ENCODE assay signal across 8 mouse cellular contexts in genomic region chr3:79287699-79288458, GRCm38 (mm10). TPM values are rescaled to one million over a fixed set of nuclear protein-coding genes. Genes with fewer than 3 reads are reported as not detected.
DNase-seq lines count a peak whose midpoint lies in the region; ATAC-seq and TF ChIP-seq lines count a peak whose summit lies in the region.

No protein-coding gene starts in this region.

- no peak for TF ChIP-seq CTCF in kidney, postnatal 0 days (IDR thresholded peaks at IDR 0.05; ENCODE audit: low read depth)

- no peaks in the 10 kb centered on the region for H3K9me3 ChIP-seq in kidney, postnatal 0 days (replicated peaks; ENCODE audit: low read length)
- H3K9me3 ChIP-seq in midbrain, embryonic 12.5 days, result no peaks in the 10 kb centered on the region

- H3K4me2 ChIP-seq in kidney, postnatal 0 days (ENCODE audit: low read length), result peak overlapping the region; percentile 87
- H3K4me2 ChIP-seq in midbrain, embryonic 12.5 days (replicated peaks), result peak overlapping the region; percentile 82

- peak; percentile 25 for ATAC-seq in kidney, postnatal 0 days (replicated peaks; ENCODE audit: low FRiP score, low read depth)
- ATAC-seq in midbrain, embryonic 12.5 days (ENCODE audit: low FRiP score, low read depth), result no peak

- H3K36me3 ChIP-seq in kidney, postnatal 0 days (ENCODE audit: insufficient read depth, low read length), result no peaks in the 10 kb centered on the region
- H3K36me3 ChIP-seq in midbrain, embryonic 12.5 days, result no peaks in the 10 kb centered on the region

- 13% methylated on average over 17 of the region's 17 CpGs for WGBS in kidney, postnatal 0 days
- 17% methylated on average over 17 of the region's 17 CpGs for WGBS in midbrain, embryonic 12.5 days

- H3K4me3 ChIP-seq in kidney, postnatal 0 days (replicated peaks; ENCODE audit: low read depth, low read length), result peak overlapping the region; percentile 81
- peak overlapping the region; percentile 91 for H3K4me3 ChIP-seq in midbrain, embryonic 12.5 days

- intact Hi-C loops in heart, postnatal 25 days (cut with DNase I), result loop anchor here (5.0 kb wide), 1 partner anchor 299 kb away; no protein-coding TSS in a partner anchor

- peaks cover 22% of the 10 kb centered on the region for H3K4me1 ChIP-seq in kidney, postnatal 0 days (replicated peaks; ENCODE audit: insufficient read depth, low read length)
- H3K4me1 ChIP-seq in midbrain, embryonic 12.5 days, result peaks cover 24% of the 10 kb centered on the region

- peak overlapping the region; percentile 98 for H3K27ac ChIP-seq in kidney, postnatal 0 days
- H3K27ac ChIP-seq in midbrain, embryonic 12.5 days (replicated peaks), result peak overlapping the region; percentile 99

- H3K27me3 ChIP-seq in kidney, postnatal 0 days (ENCODE audit: insufficient read depth, low read length), result no peaks in the 10 kb centered on the region
- H3K27me3 ChIP-seq in midbrain, embryonic 12.5 days, result peaks cover 5% of the 10 kb centered on the region

- H3K9ac ChIP-seq in kidney, postnatal 0 days (ENCODE audit: low read depth, low read length), result peak overlapping the region; percentile 91
- peak overlapping the region; percentile 93 for H3K9ac ChIP-seq in midbrain, embryonic 12.5 days (replicated peaks)

- DNase-seq in heart, adult 11 months, result peak; percentile 94
- DNase-seq in heart, postnatal 25 days (ENCODE audit: low spot score), result no peak
- peak; percentile 15 for DNase-seq in NIH3T3 (ENCODE audit: low read depth)
- peak; percentile 43 to 54 for DNase-seq in heart, adult 9 months (ENCODE audit: low spot score in 2 of 2)
- peak; percentile 62 for DNase-seq in kidney, postnatal 0 days (ENCODE audit: low spot score)
- no peak for DNase-seq in adrenal gland, postnatal 14 days
- DNase-seq in testis, postnatal 14 days (ENCODE audit: low spot score), result no peak

RNA-seq across cellular contexts. Expression of gene Rapgef2, which starts 1.6 kb away (rescaled TPM):
- 10 to 100 TPM; 25.7 to 36.5 TPM for total RNA-seq in heart, postnatal 25 days (2021)
- polyA plus RNA-seq in kidney, postnatal 0 days (2015; fragmentation: Nextera tagmentation; extraction: Ambion mirVana), result 3.7 and 4.4 TPM in 2 replicates
- 9.7 and 11.4 TPM in 2 replicates for polyA plus RNA-seq in midbrain, embryonic 12.5 days (2016; fragmentation: Nextera tagmentation; extraction: Ambion mirVana)
- total RNA-seq in adrenal gland, postnatal 14 days (2021), result 27.2 and 31.4 TPM in 2 replicates

RNA-seq across cellular contexts. Expression of gene Gm17359, which starts 48.6 kb away (rescaled TPM):
- total RNA-seq in heart, postnatal 25 days (2021), result not detected
- polyA plus RNA-seq in kidney, postnatal 0 days (2015; fragmentation: Nextera tagmentation; extraction: Ambion mirVana), result not detected in 2 replicates
- polyA plus RNA-seq in midbrain, embryonic 12.5 days (2016; fragmentation: Nextera tagmentation; extraction: Ambion mirVana), result not detected in 2 replicates
- not detected in 2 replicates for total RNA-seq in adrenal gland, postnatal 14 days (2021)

Comparison
In these comparisons a context has a peak if more than half of its experiments do, and no peak if none do; other contexts are left out.
1. DNase-seq: peak in heart, adult 11 months (single experiment), NIH3T3 (single experiment), heart, adult 9 months (2 of 2) and kidney, postnatal 0 days (single experiment); none in heart, postnatal 25 days (single experiment), adrenal gland, postnatal 14 days (single experiment) and testis, postnatal 14 days (single experiment).